Mouse (Mus musculus): Measurements from ENCODE around the gene Gm10842.

Gene Gm10842

DNA sequence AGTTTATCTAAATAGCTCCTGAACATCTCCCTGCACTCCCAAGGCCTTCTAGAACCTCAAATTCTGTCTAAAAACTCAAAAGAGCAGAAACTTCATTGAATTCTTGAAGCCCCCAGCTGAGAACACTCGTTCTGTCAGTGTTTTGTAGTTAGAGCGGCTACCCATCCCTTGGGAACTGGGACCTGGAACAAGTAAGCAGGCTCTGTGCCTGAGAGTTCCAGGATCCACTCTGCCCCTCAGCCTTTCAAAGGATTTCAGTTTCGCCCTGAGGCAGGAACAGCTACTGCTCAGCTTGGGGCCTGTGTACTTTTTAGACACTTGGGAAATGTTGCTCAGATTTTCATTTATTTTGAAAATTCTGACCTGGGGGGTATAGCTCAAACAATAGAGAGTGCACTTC lies at the start of gene Gm10842:
Gene Gm10842, plus strand, starts transcription at position 301 of the 400 bp plus-strand sequence.
- no peak for TF ChIP-seq GATA4 (IDR thresholded peaks at IDR 0.05; ENCODE audit: insufficient replicate concordance, low read length)

DNA sequence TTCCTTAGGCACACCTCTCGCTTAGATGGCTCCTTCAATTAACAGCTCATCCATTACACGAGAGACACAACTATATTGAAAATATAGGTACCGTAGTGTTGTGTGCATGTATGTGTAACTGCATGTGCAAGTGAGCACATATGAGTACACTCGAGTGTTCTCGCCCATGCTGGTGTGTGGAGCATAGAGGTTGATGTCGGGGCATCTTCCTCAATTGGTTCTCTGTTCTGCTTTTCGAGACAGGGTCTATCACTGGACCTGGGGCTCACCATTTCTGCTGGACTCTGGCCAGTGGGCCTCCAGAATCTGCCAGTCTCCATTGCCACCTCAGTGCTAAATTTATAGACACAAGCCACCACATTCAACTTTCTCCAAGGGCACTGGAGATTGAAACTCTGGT lies 28.9 kb upstream of the Gm10842 start:
- TF ChIP-seq GATA4 (IDR thresholded peaks at IDR 0.05; ENCODE audit: insufficient replicate concordance, low read length) = no peak

DNA sequence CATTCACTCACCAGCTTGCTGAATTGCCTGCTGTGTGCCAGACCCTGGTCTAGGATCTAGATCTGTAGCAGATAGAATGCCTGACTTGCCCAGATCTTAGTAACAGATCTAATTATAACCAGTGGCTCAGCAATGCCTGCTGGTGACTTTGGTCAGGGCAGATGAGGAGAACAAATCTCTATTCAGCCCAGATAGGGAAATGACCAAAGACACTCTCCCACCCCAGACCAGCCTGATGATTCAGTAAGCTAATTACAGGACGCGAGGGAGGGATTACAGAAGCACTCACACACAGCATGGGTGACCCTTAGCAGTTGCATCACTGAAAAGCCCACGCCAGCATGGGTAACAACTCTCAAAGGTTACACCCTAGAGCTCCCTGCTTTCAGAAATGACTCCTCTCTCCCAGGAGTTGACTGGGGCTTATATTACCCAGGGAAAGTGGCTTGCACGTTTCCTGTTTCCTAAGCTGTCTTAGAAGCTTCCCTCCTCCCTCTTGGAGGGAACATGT lies 26.1 kb upstream of the Gm10842 start:
- TF ChIP-seq GATA4 (IDR thresholded peaks at IDR 0.05; ENCODE audit: insufficient replicate concordance, low read length) = no peak

DNA sequence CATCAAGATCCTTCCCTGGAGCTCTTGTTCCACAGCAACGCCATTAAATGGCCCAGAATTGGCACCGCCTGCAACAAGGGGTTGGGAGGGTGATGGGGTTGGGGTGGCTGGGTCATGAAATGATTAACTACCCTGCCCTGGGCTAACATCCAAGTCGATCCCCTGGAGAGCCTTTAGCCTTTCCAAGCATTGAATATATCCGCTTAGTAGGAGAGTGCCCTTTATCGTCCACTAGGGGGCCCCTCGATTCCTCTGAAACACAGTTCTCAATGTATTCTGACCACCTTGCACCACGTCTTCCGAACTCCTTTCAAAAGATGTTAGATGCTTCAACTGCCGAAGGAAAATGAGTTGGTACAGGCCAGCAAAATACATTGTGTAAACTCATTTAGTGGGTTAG lies 22.7 kb upstream of the Gm10842 start:
- TF ChIP-seq GATA4 (IDR thresholded peaks at IDR 0.05; ENCODE audit: insufficient replicate concordance, low read length) = no peak

DNA sequence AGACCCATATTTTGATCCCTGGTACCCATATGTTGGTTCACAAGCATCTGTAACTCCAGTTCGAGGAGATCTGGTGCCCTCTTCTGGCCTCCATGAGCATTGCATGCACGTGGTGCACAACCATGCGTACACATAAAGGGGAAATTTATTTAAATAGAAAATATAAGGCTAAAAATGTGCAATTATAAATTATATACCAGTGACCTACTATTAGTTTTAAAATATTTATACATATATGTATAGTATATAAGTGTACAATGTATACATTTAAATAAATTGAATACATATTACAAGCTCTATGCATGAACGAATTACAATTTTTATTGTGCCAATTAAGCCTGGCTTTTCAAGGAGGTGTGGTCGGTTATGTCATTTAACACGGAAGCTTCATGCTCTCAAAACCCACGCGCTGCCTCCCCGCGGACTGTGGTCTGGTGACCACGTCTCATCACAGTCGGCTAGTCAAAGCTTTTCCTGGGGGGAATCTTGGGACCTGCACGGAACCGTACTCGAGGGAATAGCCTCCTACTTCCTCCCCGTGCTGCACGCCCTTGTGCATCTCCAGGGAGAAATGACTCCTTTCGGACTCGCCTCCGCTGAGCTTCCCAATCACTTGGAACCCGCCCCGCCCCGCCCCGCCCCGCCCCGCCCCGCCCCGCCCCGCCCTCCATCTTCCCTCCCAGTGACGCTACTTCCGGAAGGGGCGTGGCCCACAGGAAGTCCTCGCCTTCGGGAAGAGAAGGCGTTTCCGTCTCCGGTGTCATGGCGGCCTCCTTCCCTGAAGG lies 20.8 kb upstream of the Gm10842 start, which contains the start of gene Mettl2:
Gene Mettl2, plus strand, starts transcription at position 691 of the 785 bp plus-strand sequence.
- no peak for TF ChIP-seq GATA4 (IDR thresholded peaks at IDR 0.05; ENCODE audit: insufficient replicate concordance, low read length)

DNA sequence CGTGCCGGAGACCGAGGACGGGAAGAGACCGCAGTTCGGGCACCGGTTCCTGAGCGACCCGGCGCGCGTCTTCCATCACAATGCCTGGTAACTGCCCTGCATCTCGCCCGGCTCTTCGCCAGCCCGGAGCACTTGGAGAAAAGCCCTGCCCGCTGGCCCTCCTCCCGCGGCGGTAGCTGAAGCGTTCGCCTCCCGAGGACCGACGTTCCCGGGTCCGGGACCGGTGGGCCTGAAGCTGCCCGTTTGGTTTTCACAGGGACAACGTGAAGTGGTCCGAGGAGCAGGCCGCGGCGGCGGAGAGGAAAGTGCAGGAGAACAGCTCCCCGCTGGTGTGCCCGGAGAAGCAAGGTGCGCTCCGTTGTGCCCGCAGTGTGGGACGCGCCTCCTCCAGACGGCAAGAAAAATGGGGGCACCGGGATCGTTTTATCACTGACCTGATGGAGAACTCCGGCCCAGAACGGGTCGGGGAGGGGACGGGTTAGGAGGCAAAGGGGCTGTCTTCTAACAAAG lies 20.1 kb upstream of the Gm10842 start:
- TF ChIP-seq GATA4 (IDR thresholded peaks at IDR 0.05; ENCODE audit: insufficient replicate concordance, low read length) = no peak

DNA sequence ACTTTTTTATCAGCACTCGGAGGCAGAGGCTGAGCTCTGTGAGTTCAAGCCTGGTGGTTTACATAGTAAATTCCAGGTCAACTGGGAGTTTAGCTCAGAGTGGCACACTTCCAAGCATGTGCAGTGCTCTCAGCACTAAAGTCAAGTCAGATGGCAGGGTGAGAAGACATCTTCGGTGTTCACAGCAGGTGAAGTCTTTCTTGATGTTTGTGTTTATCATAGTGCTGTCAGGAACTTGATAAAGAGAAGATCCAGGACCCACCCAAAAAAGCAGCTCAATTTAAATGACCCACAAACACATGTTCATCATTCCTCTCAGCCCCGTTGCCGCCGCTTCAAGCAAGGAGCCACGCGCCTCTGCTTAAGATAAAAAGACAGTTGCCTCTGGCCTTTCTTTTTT lies 11.0 kb upstream of the Gm10842 start:
- no peak for TF ChIP-seq GATA4 (IDR thresholded peaks at IDR 0.05; ENCODE audit: insufficient replicate concordance, low read length)

DNA sequence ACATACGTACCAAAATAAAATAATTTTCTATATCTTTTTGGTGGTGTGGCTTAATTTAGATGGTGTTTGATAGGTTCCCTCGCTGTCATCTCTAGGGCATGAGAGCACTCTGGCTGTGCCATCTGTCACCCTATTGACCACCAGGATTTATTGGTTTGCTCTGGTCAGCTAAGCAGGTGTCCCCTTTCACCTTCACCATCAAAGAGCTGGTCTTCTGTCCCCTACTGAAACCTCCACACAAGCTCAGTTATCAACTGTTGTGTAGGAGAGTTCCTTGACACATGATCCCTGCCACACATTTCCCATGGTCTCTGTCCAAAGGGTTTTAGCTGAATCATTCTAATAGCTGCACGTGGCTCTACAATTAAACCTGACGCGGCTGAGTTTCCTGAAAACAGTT lies 5.6 kb upstream of the Gm10842 start:
- TF ChIP-seq GATA4 (IDR thresholded peaks at IDR 0.05; ENCODE audit: insufficient replicate concordance, low read length) = no peak

DNA sequence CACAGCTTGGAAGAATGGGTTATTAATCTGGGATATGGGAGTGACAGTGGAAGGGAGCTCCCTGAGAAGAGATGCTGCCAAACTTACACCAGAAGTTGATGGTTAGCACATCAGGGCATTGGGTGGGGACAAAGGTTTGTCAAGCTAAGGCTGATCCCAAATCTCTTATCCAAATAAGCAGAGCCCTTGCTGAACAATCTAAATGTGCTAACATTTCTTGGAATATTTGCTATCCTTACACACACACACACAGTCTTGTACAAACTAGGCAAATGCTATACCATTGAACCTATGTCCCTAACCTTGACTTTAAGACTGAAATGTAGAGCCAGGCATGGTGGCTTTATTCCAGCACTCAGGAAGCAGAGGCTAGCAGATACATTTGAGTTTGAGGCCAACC lies 3.1 kb upstream of the Gm10842 start:
- no peak for TF ChIP-seq GATA4 (IDR thresholded peaks at IDR 0.05; ENCODE audit: insufficient replicate concordance, low read length)

DNA sequence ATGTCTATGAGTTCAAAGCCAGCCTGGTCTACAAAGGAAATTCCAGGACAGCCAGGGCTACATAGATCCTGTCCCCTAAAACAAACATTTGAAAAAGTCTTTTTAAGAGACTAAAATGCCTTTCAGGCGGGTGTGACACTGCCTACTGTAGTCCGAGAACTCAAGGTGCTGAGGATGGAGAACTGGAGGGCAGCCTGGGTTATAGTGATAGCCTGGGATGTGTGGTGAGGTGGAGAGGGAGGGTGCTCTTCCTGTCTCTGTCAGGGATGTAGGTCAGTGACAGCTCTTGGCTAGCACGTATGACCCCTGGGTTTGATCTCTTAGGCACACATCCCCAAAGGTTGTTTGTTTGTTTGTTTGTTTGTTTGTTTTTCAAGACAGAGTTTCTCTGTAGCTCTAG lies 2.6 kb upstream of the Gm10842 start:
- no peak for TF ChIP-seq GATA4 (IDR thresholded peaks at IDR 0.05; ENCODE audit: insufficient replicate concordance, low read length)

DNA sequence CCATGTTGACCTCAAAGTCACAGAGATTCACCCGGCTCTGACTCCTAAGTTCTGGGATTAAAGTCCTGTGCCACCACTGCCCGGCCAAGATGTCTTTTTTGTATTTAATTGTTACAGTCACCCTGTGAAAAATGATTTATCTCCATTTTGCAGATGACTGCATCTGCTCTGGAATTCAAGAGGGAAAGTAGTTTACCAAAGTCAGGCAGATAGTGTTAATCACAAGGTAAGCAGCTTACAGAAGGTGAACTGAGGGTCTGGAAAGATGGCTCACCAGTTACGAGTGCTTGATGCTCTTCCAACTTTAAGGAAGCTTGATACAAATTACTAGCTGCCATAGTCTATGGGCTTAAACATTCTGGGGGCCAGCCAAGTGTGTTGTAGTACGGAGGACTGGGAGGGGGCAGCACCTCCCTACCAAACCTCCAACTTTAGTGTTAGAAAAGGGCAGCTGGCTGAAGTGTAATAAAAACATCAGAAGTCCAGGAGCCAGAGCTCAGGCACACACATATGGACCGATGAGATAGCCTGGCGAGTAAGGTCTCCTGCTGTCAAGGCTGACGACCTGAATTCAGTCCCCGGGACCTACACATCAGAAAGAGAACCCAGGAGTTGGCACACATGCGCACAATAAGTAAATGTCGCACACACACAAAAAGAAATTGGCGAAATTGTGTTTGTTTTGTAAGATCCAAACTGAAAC lies 2.0 kb upstream of the Gm10842 start:
- TF ChIP-seq GATA4 (IDR thresholded peaks at IDR 0.05; ENCODE audit: insufficient replicate concordance, low read length) = no peak

DNA sequence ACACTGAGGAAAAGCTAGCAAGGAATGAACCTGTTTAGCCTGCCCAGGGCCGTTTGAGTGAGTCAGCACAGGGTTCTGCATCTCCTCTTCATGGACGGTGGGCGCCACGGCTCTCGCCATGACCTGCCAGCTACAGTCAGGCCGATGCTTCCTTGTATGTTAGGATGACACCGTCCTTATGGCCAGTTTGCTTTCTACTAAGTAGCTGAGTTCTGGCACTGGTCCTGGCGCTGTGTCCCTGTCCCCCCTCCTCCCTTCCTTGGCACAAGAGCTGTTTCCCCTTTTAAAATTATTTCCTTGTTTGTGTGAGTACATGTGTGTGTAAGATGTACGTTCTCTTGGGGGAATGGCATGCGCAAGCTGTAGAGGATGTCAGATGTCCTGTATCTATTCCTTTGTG lies 1.5 kb upstream of the Gm10842 start:
- no peak for TF ChIP-seq GATA4 (IDR thresholded peaks at IDR 0.05; ENCODE audit: insufficient replicate concordance, low read length)

DNA sequence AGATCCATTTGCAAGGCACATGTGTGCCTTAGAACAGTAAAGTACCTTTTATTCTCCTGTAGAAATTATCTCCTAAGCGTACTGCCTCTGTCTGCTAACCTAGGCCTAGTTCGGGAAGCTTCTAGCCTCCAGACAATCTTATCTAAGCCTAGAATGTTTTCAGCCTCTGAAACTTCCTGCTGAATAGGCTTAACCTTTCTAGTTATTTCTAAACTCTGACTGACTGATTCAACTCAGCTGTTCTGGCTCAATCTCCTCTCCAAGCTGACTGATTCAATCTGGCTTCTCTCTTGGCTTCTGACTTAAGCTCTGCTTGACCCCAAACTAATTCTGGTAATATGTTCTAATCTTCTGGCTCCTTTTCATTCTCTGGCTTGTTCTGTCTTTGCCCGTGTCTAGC lies 2.7 kb downstream of the Gm10842 start:
- TF ChIP-seq GATA4 (IDR thresholded peaks at IDR 0.05; ENCODE audit: insufficient replicate concordance, low read length) = no peak

DNA sequence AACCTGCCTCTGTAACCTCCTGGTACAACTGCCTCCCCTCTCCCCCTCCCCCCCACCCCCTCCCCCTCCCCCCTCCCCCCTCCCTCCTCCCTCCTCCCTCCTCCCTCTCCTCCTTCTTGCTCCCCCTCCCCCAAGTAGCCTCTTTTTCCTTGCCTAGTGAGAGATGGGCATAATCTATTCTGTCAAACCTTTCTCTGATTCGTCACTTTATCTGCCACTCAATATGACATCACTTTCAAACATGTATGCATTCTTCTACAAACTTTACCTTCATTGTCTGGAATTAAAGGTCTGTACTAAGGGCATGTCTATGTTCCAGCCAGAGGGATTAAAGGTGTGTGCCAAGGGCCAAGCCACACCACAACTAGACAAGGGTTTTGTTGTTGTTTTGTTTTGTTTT lies 3.1 kb downstream of the Gm10842 start:
- TF ChIP-seq GATA4 (IDR thresholded peaks at IDR 0.05; ENCODE audit: insufficient replicate concordance, low read length) = no peak

DNA sequence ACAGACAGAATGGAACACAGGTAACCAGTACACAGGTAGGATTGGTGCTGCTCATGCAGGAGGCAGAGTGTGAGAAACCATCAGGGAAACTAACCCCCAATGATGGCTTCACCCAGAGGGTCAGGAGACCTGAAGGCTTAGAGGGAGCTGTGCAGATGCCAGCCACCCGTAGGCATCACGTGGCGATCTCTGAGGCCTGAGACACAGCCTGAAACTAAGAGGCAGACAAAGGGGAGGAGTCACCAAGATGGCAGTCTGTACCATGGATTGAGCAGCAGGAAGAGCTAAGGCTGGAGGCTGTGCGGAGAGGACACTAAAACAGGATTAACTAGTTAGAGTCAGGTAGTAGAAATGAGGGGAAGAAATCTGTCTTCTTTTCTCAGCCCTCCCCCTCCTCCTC lies 4.0 kb downstream of the Gm10842 start:
- TF ChIP-seq GATA4 (IDR thresholded peaks at IDR 0.05; ENCODE audit: insufficient replicate concordance, low read length) = no peak
